Mouse (Mus musculus) yolk sac, embryonic 10.5 days (tissue): Measurements from ENCODE around the gene Mybpc2.

Experiments
- DNase-seq: peaks from one replicate; pipeline ENCODE4 v3.0.0-alpha.2; 2017; ENCODE audit warnings: low spot score

Gene Mybpc2

GRCm38 (mm10) chr7:44462218-44463055 is 62.0 kb downstream of the Mybpc2 start:
- no peak for DNase-seq

- DNase-seq = no peak
Measured at GRCm38 (mm10) chr7:44461503-44462217, 62.8 kb downstream of the Mybpc2 start.

DNA sequence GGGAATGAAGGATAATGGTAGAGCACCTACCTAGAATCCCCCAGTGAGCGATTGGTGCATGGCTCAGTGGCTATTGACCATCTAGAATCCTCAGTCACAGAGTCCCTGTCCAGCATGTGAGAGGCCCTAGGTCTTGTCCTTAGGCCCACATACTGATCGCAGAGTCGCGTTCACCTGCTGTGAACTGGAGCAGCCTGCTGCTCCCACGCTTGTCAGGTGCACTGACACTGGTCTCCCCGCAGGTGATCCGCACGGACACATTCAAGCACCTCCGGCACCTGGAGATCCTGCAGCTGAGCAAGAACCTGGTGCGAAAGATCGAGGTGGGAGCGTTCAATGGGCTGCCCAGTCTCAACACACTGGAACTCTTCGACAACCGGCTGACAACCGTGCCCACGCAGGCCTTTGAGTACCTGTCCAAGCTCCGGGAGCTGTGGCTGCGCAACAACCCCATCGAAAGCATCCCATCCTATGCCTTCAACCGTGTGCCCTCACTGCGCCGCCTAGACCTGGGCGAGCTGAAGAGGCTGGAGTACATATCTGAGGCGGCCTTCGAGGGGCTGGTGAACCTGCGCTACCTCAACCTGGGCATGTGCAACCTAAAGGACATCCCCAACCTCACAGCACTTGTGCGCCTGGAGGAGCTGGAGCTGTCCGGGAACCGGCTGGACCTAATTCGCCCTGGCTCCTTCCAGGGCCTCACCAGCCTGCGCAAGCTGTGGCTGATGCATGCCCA is 63.5 kb downstream of the Mybpc2 start:
- no peak for DNase-seq

GRCm38 (mm10) chr7:44460067-44460466 is 64.4 kb downstream of the Mybpc2 start:
- no peak for DNase-seq

DNA sequence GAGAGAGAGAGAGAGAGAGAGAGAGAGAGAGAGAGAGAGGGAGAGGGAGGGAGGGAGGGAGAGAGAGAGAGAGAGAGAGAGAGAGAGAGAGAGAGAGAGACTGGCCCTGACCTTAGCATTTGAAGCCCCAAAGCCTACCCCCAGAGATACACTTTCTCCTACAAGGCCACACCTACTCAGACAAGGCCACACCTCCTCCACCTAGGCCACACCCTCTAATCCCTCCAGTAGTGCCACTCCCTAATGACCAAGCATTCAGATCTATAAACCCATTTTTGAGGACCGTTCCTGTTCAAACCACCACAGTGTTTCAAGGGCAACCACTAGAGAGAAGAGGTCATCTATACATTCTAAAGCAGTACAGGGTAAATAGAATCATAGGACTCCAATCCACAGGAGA is 68.2 kb downstream of the Mybpc2 start:
- no peak for DNase-seq

DNA sequence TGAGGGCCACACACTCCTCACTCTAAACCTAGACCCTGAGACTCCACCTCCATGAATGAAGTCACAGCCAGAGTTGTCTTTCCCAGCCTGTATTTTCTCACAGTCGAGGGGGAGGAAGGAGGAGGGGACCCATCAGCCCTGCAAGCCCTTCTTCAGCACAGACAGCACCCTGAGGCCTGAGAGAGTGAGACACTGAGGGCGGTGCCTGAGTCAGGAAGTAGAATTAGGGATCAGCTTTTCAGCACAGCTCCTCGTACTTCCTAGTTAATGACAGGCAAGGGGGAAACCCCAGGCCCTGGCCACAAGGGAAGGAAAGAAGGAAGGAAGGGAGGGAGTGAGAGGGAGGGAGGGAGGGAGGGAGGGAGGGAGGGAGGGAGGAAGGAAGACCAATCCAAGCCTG is 71.2 kb downstream of the Mybpc2 start:
- DNase-seq = no peak
